Mouse (Mus musculus): ENCODE data around the gene Fam193a. TPM values are rescaled to one million over a fixed set of nuclear protein-coding genes. Genes with fewer than 3 reads are reported as not detected.

The Fam193a gene
- polyA plus RNA-seq, 1 experiment from 2014 or later, result 16.9 TPM

- H3K9ac ChIP-seq (ENCODE audit: low read length), result no peak overlapping the region
- no peak overlapping the region for H3K4me3 ChIP-seq (ENCODE audit: low read depth, low read length)
- H3K4me1 ChIP-seq (ENCODE audit: control insufficient read depth, insufficient read depth, low read length), result no peaks in the 10 kb centered on the region
- ATAC-seq, result no peak
- H3K9me3 ChIP-seq (replicated peaks; ENCODE audit: control insufficient read depth, low read length), result no peaks in the 10 kb centered on the region
- H3K4me2 ChIP-seq (ENCODE audit: low read length), result no peak overlapping the region
- 78% methylated on average over 6 of the region's 6 CpGs for WGBS
- DNase-seq (ENCODE audit: low spot score), result peak; percentile 18
- H3K27ac ChIP-seq (ENCODE audit: low read depth, low read length), result no peak overlapping the region
- peaks cover 33% of the 10 kb centered on the region for H3K36me3 ChIP-seq (ENCODE audit: control insufficient read depth, insufficient read depth, low read length)
- H3K27me3 ChIP-seq (replicated peaks; ENCODE audit: control insufficient read depth, insufficient read depth, low read length), result no peaks in the 10 kb centered on the region
Measured at GRCm38 (mm10) chr5:34488741-34489417, 119.1 kb downstream of the Fam193a start.

- Histone ChIP-seq H3K36me3 (ENCODE audit: control insufficient read depth, insufficient read depth, low read length) (peaks cover 32% of the 10 kb centered on the region), H3K4me2 (ENCODE audit: low read length) (no peak overlapping the region), H3K9ac (ENCODE audit: low read length) (no peak overlapping the region), H3K4me3 (ENCODE audit: low read depth, low read length) (no peak overlapping the region), H3K9me3 (replicated peaks; ENCODE audit: control insufficient read depth, low read length) (no peaks in the 10 kb centered on the region), H3K4me1 (ENCODE audit: control insufficient read depth, insufficient read depth, low read length) (no peaks in the 10 kb centered on the region), H3K27ac (ENCODE audit: low read depth, low read length) (no peak overlapping the region), H3K27me3 (replicated peaks; ENCODE audit: control insufficient read depth, insufficient read depth, low read length) (no peaks in the 10 kb centered on the region)
- ATAC-seq (no peak), DNase-seq (ENCODE audit: low spot score) (no peak)
- 85% methylated on average over 3 of the region's 3 CpGs for WGBS
Measured at GRCm38 (mm10) chr5:34489418-34489787, 119.7 kb downstream of the Fam193a start.

DNA sequence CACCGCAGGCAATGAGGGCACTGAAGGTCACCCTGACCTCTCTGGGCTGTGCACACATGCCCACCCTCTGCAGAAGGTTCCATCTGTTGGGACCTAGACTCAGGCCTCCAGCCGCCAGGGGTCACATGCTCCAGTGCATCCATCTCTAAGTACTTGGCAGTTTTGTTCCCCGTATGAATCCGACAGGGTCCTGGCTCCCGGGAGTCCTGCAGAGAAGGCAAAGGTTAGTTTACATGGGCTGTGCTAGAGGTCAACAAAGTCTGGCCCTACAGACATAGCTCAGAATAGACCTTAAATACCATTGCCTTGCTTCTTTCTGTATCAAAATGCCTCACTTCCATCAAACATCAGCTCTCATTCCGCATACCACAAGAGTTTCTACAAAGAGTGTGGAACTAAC lies 127.0 kb downstream of the Fam193a start:
- Histone ChIP-seq H3K4me1 (ENCODE audit: control insufficient read depth, insufficient read depth, low read length) (no peaks in the 10 kb centered on the region), H3K4me3 (ENCODE audit: low read depth, low read length) (no peak overlapping the region), H3K9me3 (replicated peaks; ENCODE audit: control insufficient read depth, low read length) (no peaks in the 10 kb centered on the region), H3K9ac (ENCODE audit: low read length) (no peak overlapping the region), H3K27me3 (replicated peaks; ENCODE audit: control insufficient read depth, insufficient read depth, low read length) (no peaks in the 10 kb centered on the region), H3K4me2 (ENCODE audit: low read length) (no peak overlapping the region), H3K27ac (ENCODE audit: low read depth, low read length) (no peak overlapping the region), H3K36me3 (ENCODE audit: control insufficient read depth, insufficient read depth, low read length) (no peaks in the 10 kb centered on the region)
- 86% methylated on average over 6 of the region's 6 CpGs for WGBS
- ATAC-seq (no peak), DNase-seq (ENCODE audit: low spot score) (no peak)

DNA sequence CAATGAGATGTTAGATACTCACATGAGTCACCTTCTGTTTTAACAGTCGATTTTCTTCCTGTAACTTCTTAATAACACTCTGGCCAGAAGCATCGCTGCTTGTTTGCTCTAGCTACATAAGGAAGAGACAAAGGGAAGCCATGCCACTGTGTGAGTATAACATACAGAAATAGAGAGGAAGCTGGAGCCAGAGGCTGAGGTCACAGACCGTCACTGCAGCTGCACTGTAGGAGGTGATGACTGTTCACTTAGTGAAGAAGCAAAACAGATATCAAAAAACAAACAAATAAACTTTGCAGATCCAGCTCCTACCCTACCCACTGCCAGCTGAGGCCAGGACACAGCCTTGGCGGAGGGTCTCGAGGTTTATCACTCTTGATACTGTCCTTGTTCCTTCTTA lies 131.2 kb downstream of the Fam193a start:
- Histone ChIP-seq H3K27me3 (replicated peaks; ENCODE audit: control insufficient read depth, insufficient read depth, low read length) (no peaks in the 10 kb centered on the region), H3K4me3 (ENCODE audit: low read depth, low read length) (no peak overlapping the region), H3K27ac (ENCODE audit: low read depth, low read length) (no peak overlapping the region), H3K9me3 (replicated peaks; ENCODE audit: control insufficient read depth, low read length) (no peaks in the 10 kb centered on the region), H3K9ac (ENCODE audit: low read length) (no peak overlapping the region), H3K36me3 (ENCODE audit: control insufficient read depth, insufficient read depth, low read length) (no peaks in the 10 kb centered on the region), H3K4me1 (ENCODE audit: control insufficient read depth, insufficient read depth, low read length) (no peaks in the 10 kb centered on the region), H3K4me2 (ENCODE audit: low read length) (no peak overlapping the region)
- ATAC-seq, result no peak
- WGBS, result 85% methylated on average over 5 of the region's 5 CpGs
- DNase-seq (ENCODE audit: low spot score), result no peak

DNA sequence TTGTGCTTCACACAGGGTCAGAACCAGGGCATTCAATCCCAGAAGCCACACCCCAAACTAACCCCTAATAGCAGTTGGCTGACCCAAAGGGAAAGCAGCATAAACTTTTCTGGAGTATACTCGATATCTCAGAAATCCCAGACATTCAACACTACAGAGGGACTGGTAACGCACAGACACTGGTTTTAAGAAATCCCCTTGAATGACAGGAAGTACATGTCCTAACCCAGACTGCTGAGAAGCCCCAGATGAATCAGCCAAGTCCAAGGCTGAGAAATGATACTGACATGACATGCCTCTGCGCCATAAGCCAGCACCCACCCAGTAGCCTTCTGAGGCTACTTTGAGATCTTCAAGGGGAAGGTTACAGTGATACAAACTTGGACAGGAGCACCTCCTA lies 131.9 kb downstream of the Fam193a start:
- H3K4me1 ChIP-seq (ENCODE audit: control insufficient read depth, insufficient read depth, low read length), result no peaks in the 10 kb centered on the region
- H3K9me3 ChIP-seq (replicated peaks; ENCODE audit: control insufficient read depth, low read length), result no peaks in the 10 kb centered on the region
- H3K27ac ChIP-seq (ENCODE audit: low read depth, low read length), result no peak overlapping the region
- WGBS, result 87% methylated on average over 3 of the region's 3 CpGs
- no peaks in the 10 kb centered on the region for H3K36me3 ChIP-seq (ENCODE audit: control insufficient read depth, insufficient read depth, low read length)
- ATAC-seq, result no peak
- no peak for DNase-seq (ENCODE audit: low spot score)
- H3K4me2 ChIP-seq (ENCODE audit: low read length), result no peak overlapping the region
- no peak overlapping the region for H3K4me3 ChIP-seq (ENCODE audit: low read depth, low read length)
- H3K27me3 ChIP-seq (replicated peaks; ENCODE audit: control insufficient read depth, insufficient read depth, low read length), result no peaks in the 10 kb centered on the region
- H3K9ac ChIP-seq (ENCODE audit: low read length), result no peak overlapping the region

DNA sequence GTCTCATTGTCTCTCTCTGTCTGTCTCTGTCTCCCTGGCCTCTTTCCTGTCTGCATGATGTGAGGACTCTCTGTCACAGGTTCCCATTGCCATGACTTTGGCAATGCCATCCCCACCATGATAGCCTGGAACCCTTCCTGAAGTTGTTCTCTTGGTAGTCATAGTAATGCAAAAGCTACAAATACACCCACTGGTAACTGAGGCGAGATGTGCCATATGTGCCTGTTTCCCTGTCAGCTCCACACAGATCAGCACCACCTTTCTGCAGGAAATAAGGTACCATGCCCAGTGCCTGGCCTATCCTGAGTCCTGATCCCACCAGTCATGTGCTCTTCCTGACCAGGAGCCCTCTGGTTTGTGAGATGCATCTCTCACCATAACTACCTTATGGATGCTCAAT lies 132.7 kb downstream of the Fam193a start:
- no peak for DNase-seq (ENCODE audit: low spot score)
- 94% methylated on average over 1 of the region's 1 CpGs for WGBS
- Histone ChIP-seq H3K9ac (ENCODE audit: low read length) (no peak overlapping the region), H3K4me2 (ENCODE audit: low read length) (no peak overlapping the region), H3K9me3 (replicated peaks; ENCODE audit: control insufficient read depth, low read length) (no peaks in the 10 kb centered on the region), H3K4me3 (ENCODE audit: low read depth, low read length) (no peak overlapping the region), H3K4me1 (ENCODE audit: control insufficient read depth, insufficient read depth, low read length) (no peaks in the 10 kb centered on the region), H3K27me3 (replicated peaks; ENCODE audit: control insufficient read depth, insufficient read depth, low read length) (no peaks in the 10 kb centered on the region), H3K27ac (ENCODE audit: low read depth, low read length) (no peak overlapping the region), H3K36me3 (ENCODE audit: control insufficient read depth, insufficient read depth, low read length) (no peaks in the 10 kb centered on the region)
- no peak for ATAC-seq

- DNase-seq (ENCODE audit: low spot score), result no peak
- Histone ChIP-seq H3K9me3 (replicated peaks; ENCODE audit: control insufficient read depth, low read length) (no peaks in the 10 kb centered on the region), H3K36me3 (ENCODE audit: control insufficient read depth, insufficient read depth, low read length) (no peaks in the 10 kb centered on the region), H3K27me3 (replicated peaks; ENCODE audit: control insufficient read depth, insufficient read depth, low read length) (no peaks in the 10 kb centered on the region), H3K4me3 (ENCODE audit: low read depth, low read length) (no peak overlapping the region), H3K4me1 (ENCODE audit: control insufficient read depth, insufficient read depth, low read length) (no peaks in the 10 kb centered on the region), H3K27ac (ENCODE audit: low read depth, low read length) (no peak overlapping the region), H3K9ac (ENCODE audit: low read length) (no peak overlapping the region), H3K4me2 (ENCODE audit: low read length) (no peak overlapping the region)
- 83% methylated on average over 6 of the region's 6 CpGs for WGBS
- ATAC-seq, result no peak
Measured at GRCm38 (mm10) chr5:34502821-34503220, 133.1 kb downstream of the Fam193a start.

- Histone ChIP-seq H3K4me1 (ENCODE audit: control insufficient read depth, insufficient read depth, low read length) (peaks cover 4% of the 10 kb centered on the region; the same call in 1 of the 2 replicates), H3K4me2 (ENCODE audit: low read length) (no peak overlapping the region), H3K36me3 (ENCODE audit: control insufficient read depth, insufficient read depth, low read length) (no peaks in the 10 kb centered on the region), H3K27me3 (replicated peaks; ENCODE audit: control insufficient read depth, insufficient read depth, low read length) (no peaks in the 10 kb centered on the region; the same call in 1 of the 2 replicates), H3K27ac (ENCODE audit: low read depth, low read length) (no peak overlapping the region), H3K9ac (ENCODE audit: low read length) (no peak overlapping the region), H3K4me3 (ENCODE audit: low read depth, low read length) (no peak overlapping the region), H3K9me3 (replicated peaks; ENCODE audit: control insufficient read depth, low read length) (no peaks in the 10 kb centered on the region)
- DNase-seq (ENCODE audit: low spot score) (no peak), ATAC-seq (no peak)
- 82% methylated on average over 3 of the region's 3 CpGs for whole genome bisulfite sequencing
Measured at GRCm38 (mm10) chr5:34512486-34512885, 142.8 kb downstream of the Fam193a start.

GRCm38 (mm10) chr5:34513466-34514217 lies 143.9 kb downstream of the Fam193a start, which contains the start of gene Tnip2:
TSS of gene Tnip2 (minus strand) at chr5:34513991.
- no peaks in the 10 kb centered on the region for H3K36me3 ChIP-seq (ENCODE audit: control insufficient read depth, insufficient read depth, low read length)
- H3K27ac ChIP-seq (ENCODE audit: low read depth, low read length), result no peak within 1 kb of the TSS
- peak; percentile 94 for DNase-seq (ENCODE audit: low spot score)
- peak within 1 kb of the TSS; percentile 97 for H3K4me2 ChIP-seq (ENCODE audit: low read length)
- peak within 1 kb of the TSS; percentile 68 for H3K9ac ChIP-seq (ENCODE audit: low read length)
- ATAC-seq, result peak; percentile 97
- H3K27me3 ChIP-seq (replicated peaks; ENCODE audit: control insufficient read depth, insufficient read depth, low read length), result no peaks in the 10 kb centered on the region; the same call in 1 of the 2 replicates
- peaks cover 4% of the 10 kb centered on the region; the same call in 1 of the 2 replicates for H3K4me1 ChIP-seq (ENCODE audit: control insufficient read depth, insufficient read depth, low read length)
- H3K4me3 ChIP-seq (ENCODE audit: low read depth, low read length), result peak within 1 kb of the TSS; percentile 48
- under 1% methylated on average over 64 of the region's 64 CpGs for WGBS
- H3K9me3 ChIP-seq (replicated peaks; ENCODE audit: control insufficient read depth, low read length), result no peaks in the 10 kb centered on the region
